Mouse (Mus musculus): ENCODE measurements around the gene Aldh3b1. TPM values are rescaled to one million over a fixed set of nuclear protein-coding genes. Genes with fewer than 3 reads are reported as not detected.

The Aldh3b1 gene
- polyA plus RNA-seq, 1 experiment from 2014 or later, result 22.2 TPM

- ChIA-PET CTCF (no interaction called here), POLR2A (interaction anchor here (1.6 kb wide), 1 partner anchor 14 kb away, joined by 3 read pairs; no protein-coding TSS in a partner anchor)
- no peaks in the 10 kb centered on the region for H3K27me3 ChIP-seq
- ATAC-seq (no peak), DNase-seq (ENCODE audit: low read depth, low spot score) (no peak)
- TF ChIP-seq CTCF (IDR thresholded peaks at IDR 0.05), result no peak
- in situ Hi-C loops (cut with MboI; ENCODE audit: low pct_unique_long_range_greater_than_20kb), result no loop called here
These were observed 36.0 kb downstream of the Aldh3b1 start for GRCm38 (mm10) chr19:3893545-3894116.

DNA sequence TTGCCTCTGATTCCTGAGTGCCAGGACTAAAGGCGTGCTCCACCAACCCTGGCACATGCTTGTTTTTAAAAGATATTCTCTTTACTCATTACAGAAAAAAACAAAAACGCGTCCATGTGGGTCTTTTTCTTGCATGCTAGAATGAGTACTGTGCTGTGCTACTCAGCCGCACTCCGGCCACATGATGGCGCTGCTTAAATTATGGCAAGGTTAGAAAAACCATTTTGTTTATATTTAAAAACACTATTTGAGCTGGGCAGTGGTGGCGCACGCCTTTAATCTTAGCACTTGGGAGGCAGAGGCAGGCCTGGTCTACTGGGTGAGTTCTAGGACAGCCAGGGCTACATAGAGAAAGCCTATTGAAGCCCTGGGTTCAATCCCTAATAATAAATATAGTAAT, 39.4 kb downstream of the Aldh3b1 start:
- POLR2A ChIA-PET, result interaction anchor here (0.7 to 1.1 kb wide), 3 partner anchors 14 to 279 kb away, joined by 3 to 8 read pairs (median 3); no protein-coding TSS in a partner anchor
- DNase-seq (ENCODE audit: low read depth, low spot score), result no peak
- in situ Hi-C loops (cut with MboI; ENCODE audit: low pct_unique_long_range_greater_than_20kb), result no loop called here
- ATAC-seq, result no peak
- no peak for TF ChIP-seq CTCF (IDR thresholded peaks at IDR 0.05)
- CTCF ChIA-PET, result interaction anchor here (1.1 to 1.6 kb wide), 4 partner anchors 15 to 104 kb away, joined by 3 to 6 read pairs (median 3); no protein-coding TSS in a partner anchor
- H3K27me3 ChIP-seq, result no peaks in the 10 kb centered on the region

GRCm38 (mm10) chr19:3889096-3889495, 40.5 kb downstream of the Aldh3b1 start:
- no peak for DNase-seq (ENCODE audit: low read depth, low spot score)
- no peak for TF ChIP-seq CTCF (IDR thresholded peaks at IDR 0.05)
- ChIA-PET POLR2A (no interaction called here), CTCF (interaction anchor here (0.8 to 1.1 kb wide), 3 partner anchors 19 to 39 kb away, joined by 3 read pairs; no protein-coding TSS in a partner anchor)
- H3K27me3 ChIP-seq, result no peaks in the 10 kb centered on the region
- in situ Hi-C loops (cut with MboI; ENCODE audit: low pct_unique_long_range_greater_than_20kb), result no loop called here
- ATAC-seq, result no peak

DNA sequence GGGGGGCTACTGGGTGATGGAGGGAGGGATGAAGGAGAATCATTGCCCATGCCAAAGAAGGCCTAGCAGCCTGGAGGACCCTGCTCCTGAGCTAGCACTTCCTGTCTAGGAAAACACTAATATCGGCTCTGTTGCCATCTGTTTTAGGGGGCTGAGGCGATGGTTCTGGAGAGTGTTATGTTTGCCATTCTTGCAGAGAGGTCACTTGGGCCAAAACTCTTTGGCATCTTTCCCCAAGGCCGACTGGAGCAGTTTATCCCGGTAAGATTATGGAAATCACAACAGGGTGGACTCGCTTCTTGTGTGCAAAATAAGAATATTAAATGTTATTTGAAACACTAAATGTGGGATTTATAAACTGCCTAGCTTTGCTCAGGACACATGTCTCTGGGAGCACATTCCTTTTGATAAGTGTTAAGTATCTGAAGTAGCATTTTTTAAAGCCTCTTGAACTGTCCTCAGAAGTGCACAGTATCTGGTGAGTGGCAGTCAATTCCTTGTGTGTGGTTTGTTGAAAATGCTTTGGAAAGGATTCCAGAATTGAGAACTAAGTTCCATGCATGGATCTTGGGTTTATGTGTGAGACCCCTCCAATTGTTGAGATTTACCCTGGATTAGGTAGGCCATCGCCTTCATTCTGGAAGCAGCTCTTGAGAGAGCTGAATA, 45.1 kb downstream of the Aldh3b1 start:
- in situ Hi-C loops (cut with MboI; ENCODE audit: low pct_unique_long_range_greater_than_20kb), result no loop called here
- no peak for TF ChIP-seq CTCF (IDR thresholded peaks at IDR 0.05)
- DNase-seq (ENCODE audit: low read depth, low spot score), result no peak
- H3K27me3 ChIP-seq, result no peaks in the 10 kb centered on the region
- POLR2A ChIA-PET, result interaction anchor here (0.6 to 0.8 kb wide), 3 partner anchors 12 to 63 kb away, joined by 3 to 5 read pairs (median 4); no protein-coding TSS in a partner anchor
- no peak for ATAC-seq
- CTCF ChIA-PET, result interaction anchor here (0.9 kb wide), 1 partner anchor 11 kb away, joined by 3 read pairs; no protein-coding TSS in a partner anchor

DNA sequence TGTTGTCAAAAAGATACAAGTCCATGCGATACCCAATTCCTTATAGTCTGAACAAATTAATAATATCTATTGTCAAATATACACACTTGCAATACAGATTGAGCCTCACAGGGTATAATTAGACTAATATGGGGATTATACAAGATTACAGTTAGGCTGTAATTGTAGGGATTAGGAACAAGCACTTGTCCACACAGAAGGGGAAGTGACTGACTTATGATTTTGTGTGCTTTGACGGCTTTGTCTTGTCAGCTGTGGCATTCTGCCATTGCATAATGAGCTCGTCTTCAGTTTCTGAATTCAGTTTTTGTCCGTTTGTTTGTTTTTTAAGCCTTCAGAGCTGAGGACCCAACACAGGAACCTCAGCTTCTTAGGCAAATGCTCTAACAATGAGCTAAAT, 47.4 kb downstream of the Aldh3b1 start:
- no peak for TF ChIP-seq CTCF (IDR thresholded peaks at IDR 0.05)
- DNase-seq (ENCODE audit: low read depth, low spot score) (no peak), ATAC-seq (no peak)
- H3K27me3 ChIP-seq, result no peaks in the 10 kb centered on the region
- in situ Hi-C loops (cut with MboI; ENCODE audit: low pct_unique_long_range_greater_than_20kb), result no loop called here
- CTCF ChIA-PET, result interaction anchor here (1.0 to 1.8 kb wide), 2 partner anchors 10 to 13 kb away, joined by 3 to 4 read pairs; no protein-coding TSS in a partner anchor
- POLR2A ChIA-PET, result interaction anchor here (1.0 to 1.9 kb wide), 3 partner anchors 9 to 83 kb away, joined by 3 to 4 read pairs (median 3); no protein-coding TSS in a partner anchor

DNA sequence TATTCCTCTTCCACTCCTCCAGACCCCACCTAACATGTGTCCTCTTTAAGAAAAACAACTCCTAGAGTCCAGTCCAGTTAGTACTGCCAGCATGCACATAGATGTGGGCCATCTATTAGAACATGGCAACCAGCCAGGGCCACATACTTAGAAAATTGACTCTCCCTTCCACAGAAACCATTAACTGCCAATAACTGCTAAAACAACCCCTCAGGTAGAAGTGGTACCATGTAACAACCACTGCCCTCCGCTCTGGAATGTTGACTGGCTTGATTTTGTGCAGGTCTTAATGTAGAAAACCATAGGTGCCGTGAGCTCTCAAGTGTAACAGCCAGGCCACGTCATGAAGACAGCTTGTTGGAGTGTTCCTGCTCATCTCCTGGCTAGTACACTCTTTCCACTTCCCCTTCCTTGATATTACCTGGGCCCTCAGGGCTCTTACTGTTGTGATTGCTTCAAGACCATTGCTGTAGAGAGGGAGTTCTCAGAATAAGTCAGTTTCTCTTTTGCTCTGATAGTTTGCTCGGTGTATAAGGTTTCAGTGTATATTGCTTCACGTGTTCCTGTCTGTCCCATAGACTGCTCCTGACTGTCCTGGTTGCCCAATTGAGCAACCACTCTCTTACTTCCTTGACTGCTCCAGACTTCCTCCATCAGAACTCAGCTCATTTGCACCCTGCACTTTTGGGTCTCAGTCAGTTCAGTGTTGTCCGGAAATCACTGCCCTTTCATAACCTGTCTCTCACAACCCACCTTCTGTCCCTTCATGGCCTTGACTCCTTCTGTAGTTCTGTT, 49.4 kb downstream of the Aldh3b1 start:
- ChIA-PET POLR2A (interaction anchor here (1.9 kb wide), 1 partner anchor 11 kb away, joined by 4 read pairs; no protein-coding TSS in a partner anchor), CTCF (interaction anchor here (1.8 to 2.3 kb wide), 2 partner anchors 10 to 11 kb away, joined by 4 to 7 read pairs; no protein-coding TSS in a partner anchor)
- DNase-seq (ENCODE audit: low read depth, low spot score), result no peak
- in situ Hi-C loops (cut with MboI; ENCODE audit: low pct_unique_long_range_greater_than_20kb), result no loop called here
- no peaks in the 10 kb centered on the region for H3K27me3 ChIP-seq
- no peak for TF ChIP-seq CTCF (IDR thresholded peaks at IDR 0.05)
- ATAC-seq, result no peak

GRCm38 (mm10) chr19:3875045-3875444, 54.6 kb downstream of the Aldh3b1 start:
- ChIA-PET CTCF (interaction anchor here (0.6 to 2.1 kb wide), 6 partner anchors 10 to 128 kb away, joined by 3 to 10 read pairs (median 3); partner anchors contain the start of gene Doc2g), POLR2A (no interaction called here)
- no peaks in the 10 kb centered on the region for H3K27me3 ChIP-seq
- DNase-seq (ENCODE audit: low read depth, low spot score), result no peak
- no peak for TF ChIP-seq CTCF (IDR thresholded peaks at IDR 0.05)
- in situ Hi-C loops (cut with MboI; ENCODE audit: low pct_unique_long_range_greater_than_20kb), result no loop called here
- no peak for ATAC-seq

GRCm38 (mm10) chr19:3872373-3872772, 57.2 kb downstream of the Aldh3b1 start:
- CTCF ChIA-PET, result interaction anchor here (1.3 kb wide), 2 partner anchors 10 to 14 kb away, joined by 4 read pairs; no protein-coding TSS in a partner anchor
- no peaks in the 10 kb centered on the region for H3K27me3 ChIP-seq
- DNase-seq (ENCODE audit: low read depth, low spot score) (no peak), ATAC-seq (no peak)
- POLR2A ChIA-PET, result no interaction called here
- TF ChIP-seq CTCF (IDR thresholded peaks at IDR 0.05), result no peak
- in situ Hi-C loops (cut with MboI; ENCODE audit: low pct_unique_long_range_greater_than_20kb), result no loop called here

- no peak for TF ChIP-seq CTCF (IDR thresholded peaks at IDR 0.05)
- ChIA-PET CTCF (no interaction called here), POLR2A (no interaction called here)
- DNase-seq (ENCODE audit: low read depth, low spot score), result no peak
- H3K27me3 ChIP-seq, result no peaks in the 10 kb centered on the region
- in situ Hi-C loops (cut with MboI; ENCODE audit: low pct_unique_long_range_greater_than_20kb), result no loop called here
- no peak for ATAC-seq
These were observed 58.1 kb downstream of the Aldh3b1 start for GRCm38 (mm10) chr19:3871468-3871867.

GRCm38 (mm10) chr19:3868290-3868689, 61.3 kb downstream of the Aldh3b1 start:
- POLR2A ChIA-PET, result interaction anchor here (0.6 to 1.1 kb wide), 3 partner anchors 13 to 73 kb away, joined by 3 to 5 read pairs (median 4); no protein-coding TSS in a partner anchor
- CTCF ChIA-PET, result interaction anchor here (1.5 kb wide), 1 partner anchor 20 kb away, joined by 3 read pairs; no protein-coding TSS in a partner anchor
- in situ Hi-C loops (cut with MboI; ENCODE audit: low pct_unique_long_range_greater_than_20kb), result no loop called here
- ATAC-seq, result no peak
- no peak for TF ChIP-seq CTCF (IDR thresholded peaks at IDR 0.05)
- no peak for DNase-seq (ENCODE audit: low read depth, low spot score)
- H3K27me3 ChIP-seq, result no peaks in the 10 kb centered on the region

Measured in Patski (cell line).